Mouse (Mus musculus) brain, embryonic 14.5 days (tissue): ENCODE measurements around the gene Parvg.

Experiments
- CTCF ChIP-seq: fragments of 200-500 bp; IDR thresholded peaks from 2 replicates; pipeline ENCODE4 v1.5.1; 2012; ENCODE audit warnings: inconsistent platforms, mild to moderate bottlenecking, moderate library complexity, borderline replicate concordance; ENCODE audit not compliant: insufficient read depth, insufficient read length; ENCODE audit errors: extremely low read depth
- POLR2A ChIP-seq: fragments of 200-500 bp; IDR thresholded peaks from 2 replicates; pipeline ENCODE4 v1.6.1; 2012; ENCODE audit warnings: mild to moderate bottlenecking, inconsistent platforms, borderline replicate concordance; ENCODE audit not compliant: poor library complexity, insufficient read depth, insufficient read length, severe bottlenecking; ENCODE audit errors: extremely low read depth

DNA sequence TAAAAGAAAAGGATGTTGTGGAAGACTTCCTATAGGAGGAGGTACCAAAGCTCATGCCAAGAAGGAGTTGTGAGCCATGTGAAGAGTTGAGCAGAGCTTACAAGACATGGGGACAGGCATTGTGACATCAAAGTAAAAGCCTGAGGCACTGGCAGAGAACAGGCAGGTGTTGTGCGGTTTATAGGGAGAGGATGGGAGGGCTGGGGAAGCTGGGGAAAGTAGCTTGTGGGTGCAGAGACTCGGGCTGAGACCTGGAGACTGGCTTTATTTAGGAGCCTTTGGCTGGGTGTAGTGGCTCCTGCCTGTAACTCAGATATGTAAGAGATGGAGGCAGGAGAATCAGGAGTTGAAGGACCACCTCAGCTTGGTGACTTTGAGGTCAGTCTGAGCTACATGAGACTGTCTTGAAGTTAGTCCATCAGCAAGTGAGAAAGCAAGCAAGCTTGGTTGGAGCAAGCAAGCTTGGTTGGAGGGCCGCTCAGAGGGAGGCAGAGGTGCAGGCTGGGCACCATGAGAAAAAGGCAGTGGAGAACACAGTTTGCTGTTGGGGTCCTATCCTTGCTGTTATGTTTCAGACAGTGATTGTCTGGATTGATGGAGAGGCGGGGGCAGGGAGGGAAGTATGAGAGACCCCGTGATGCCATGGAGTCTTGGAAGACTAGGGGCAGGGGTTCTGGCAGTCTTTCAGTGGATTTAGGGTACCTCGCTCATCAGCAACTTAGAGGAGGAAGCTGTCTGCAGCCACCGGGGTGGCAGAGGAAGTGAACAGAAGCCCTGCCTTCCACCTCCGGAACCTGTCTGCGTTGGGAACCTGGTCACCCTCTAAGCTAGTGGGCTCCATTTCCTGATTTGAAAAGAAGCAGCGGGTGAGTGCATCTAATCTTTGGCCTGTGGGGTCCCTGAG, at the start of gene Parvg:
- TF ChIP-seq CTCF (no peak), POLR2A (no peak)
